Mouse (Mus musculus) ES-Bruce4 (cell line): ENCODE measurements around the gene Klf16. TPM values are rescaled to one million over a fixed set of nuclear protein-coding genes. Genes with fewer than 3 reads are reported as not detected.
A peak's percentile ranks its signal among the peaks of the same experiment; 100 is the strongest.

Experiments
- H3K27ac ChIP-seq: 2 replicates; pipeline ENCODE4 v1.5.1; 2012; ENCODE audit warnings: low read length, inconsistent platforms; ENCODE audit not compliant: insufficient read depth
- H3K27me3 ChIP-seq: 2 replicates; pipeline ENCODE4 v1.6.1; 2012; ENCODE audit warnings: mild to moderate bottlenecking, low read length, inconsistent platforms; ENCODE audit not compliant: control insufficient read depth, poor library complexity, insufficient read depth, severe bottlenecking
- H3K36me3 ChIP-seq: 2 replicates; pipeline ENCODE4 v1.6.1; 2012; ENCODE audit warnings: inconsistent platforms, mild to moderate bottlenecking, low read length, moderate library complexity; ENCODE audit not compliant: control insufficient read depth, poor library complexity, insufficient read depth, severe bottlenecking
- H3K4me1 ChIP-seq: one replicate; pipeline ENCODE4 v1.8.1; 2011; ENCODE audit warnings: low read length; ENCODE audit not compliant: control insufficient read depth, insufficient read depth
- H3K4me3 ChIP-seq: 2 replicates; pipeline ENCODE4 v1.5.1; 2011; ENCODE audit warnings: low read depth, mild to moderate bottlenecking, low read length
- H3K9ac ChIP-seq: 2 replicates; pipeline ENCODE4 v1.6.1; 2012; ENCODE audit warnings: low read depth, mild to moderate bottlenecking, inconsistent platforms; ENCODE audit not compliant: poor library complexity, severe bottlenecking
- H3K9me3 ChIP-seq: replicated peaks from 2 replicates; pipeline ENCODE4 v1.6.1; 2012; ENCODE audit warnings: mild to moderate bottlenecking, low read length, inconsistent platforms; ENCODE audit not compliant: control insufficient read depth, poor library complexity, insufficient read depth, severe bottlenecking
- CTCF ChIP-seq: IDR thresholded peaks from one replicate; pipeline ENCODE4 v1.8.1; 2011; ENCODE audit warnings: low read depth, low read length
- EP300 ChIP-seq: IDR thresholded peaks from 2 replicates; pipeline ENCODE4 v1.6.1; 2011; ENCODE audit warnings: low read depth, low read length; ENCODE audit not compliant: insufficient read depth
- POLR2A ChIP-seq: IDR thresholded peaks from one replicate; pipeline ENCODE4 v1.8.1; 2011; ENCODE audit warnings: low read length; ENCODE audit not compliant: insufficient read depth
- polyA plus RNA-seq: library from polyadenylated mRNA; stranded (reverse); fragments of >200 nt; gene quantifications from 2 replicates; pipeline ENCODE4 v1.2.4, GENCODE M21; 2011; ENCODE audit warnings: low read depth; ENCODE audit not compliant: missing spikeins, insufficient read depth, insufficient read length

Gene Klf16
- polyA plus RNA-seq, 1 experiment, result 24.9 TPM

GRCm38 (mm10) chr10:80586407-80587304 is 9.5 kb upstream of the Klf16 start:
- H3K9ac ChIP-seq, result peak overlapping the region; percentile 30; the same call in 1 of the 2 replicates

GRCm38 (mm10) chr10:80585581-80585980 is 8.5 kb upstream of the Klf16 start:
- H3K27ac ChIP-seq, result no peak overlapping the region
- TF ChIP-seq EP300 (no peak), CTCF (no peak), POLR2A (no peak)
- no peaks in the 10 kb centered on the region for H3K27me3 ChIP-seq
- H3K9me3 ChIP-seq, result no peaks in the 10 kb centered on the region
- no peak overlapping the region for H3K9ac ChIP-seq
- H3K36me3 ChIP-seq, result no peaks in the 10 kb centered on the region
- no peak overlapping the region for H3K4me3 ChIP-seq
- peaks cover 6% of the 10 kb centered on the region for H3K4me1 ChIP-seq

More at GRCm38 (mm10) chr10:80586407-80587304, 9.5 kb upstream of the Klf16 start:
- H3K27me3 ChIP-seq, result no peaks in the 10 kb centered on the region
- H3K36me3 ChIP-seq, result no peaks in the 10 kb centered on the region
- 0 out of 2 replicates have a peak overlapping the region, but pooled peaks have one; percentile 6 for H3K4me3 ChIP-seq
- H3K9me3 ChIP-seq, result no peaks in the 10 kb centered on the region
- H3K4me1 ChIP-seq, result peaks cover 6% of the 10 kb centered on the region
- H3K27ac ChIP-seq, result no peak overlapping the region
- TF ChIP-seq CTCF (no peak), POLR2A (no peak), EP300 (no peak)

GRCm38 (mm10) chr10:80584642-80585552 is 7.8 kb upstream of the Klf16 start:
- Histone ChIP-seq H3K4me1 (peaks cover 6% of the 10 kb centered on the region), H3K27ac (no peak overlapping the region), H3K9ac (no peak overlapping the region), H3K27me3 (no peaks in the 10 kb centered on the region), H3K4me3 (0 out of 2 replicates have a peak overlapping the region, but pooled peaks have one; percentile 8), H3K36me3 (no peaks in the 10 kb centered on the region), H3K9me3 (no peaks in the 10 kb centered on the region)
- TF ChIP-seq POLR2A (no peak), CTCF (no peak), EP300 (no peak)

- Histone ChIP-seq H3K27me3 (no peaks in the 10 kb centered on the region), H3K9ac (no peak overlapping the region), H3K4me3 (peak overlapping the region; percentile 16; the same call in 1 of the 2 replicates), H3K36me3 (no peaks in the 10 kb centered on the region), H3K27ac (no peak overlapping the region), H3K9me3 (no peaks in the 10 kb centered on the region), H3K4me1 (peaks cover 3% of the 10 kb centered on the region)
- TF ChIP-seq EP300, result no peak
- TF ChIP-seq POLR2A, result no peak
- no peak for TF ChIP-seq CTCF
Observed at GRCm38 (mm10) chr10:80584045-80584488, 6.9 kb upstream of the Klf16 start.

- H3K27ac ChIP-seq, result no peak overlapping the region
- H3K36me3 ChIP-seq, result no peaks in the 10 kb centered on the region
- no peak overlapping the region for H3K4me3 ChIP-seq
- H3K9ac ChIP-seq, result no peak overlapping the region
- no peak for TF ChIP-seq EP300
- no peak for TF ChIP-seq CTCF
- no peak for TF ChIP-seq POLR2A
- no peaks in the 10 kb centered on the region for H3K27me3 ChIP-seq
- no peaks in the 10 kb centered on the region for H3K4me1 ChIP-seq
- H3K9me3 ChIP-seq, result no peaks in the 10 kb centered on the region
Observed at GRCm38 (mm10) chr10:80583047-80583446, 5.9 kb upstream of the Klf16 start.

GRCm38 (mm10) chr10:80578911-80579310 is 1.8 kb upstream of the Klf16 start:
- Histone ChIP-seq H3K27me3 (no peaks in the 10 kb centered on the region), H3K36me3 (no peaks in the 10 kb centered on the region), H3K27ac (peak overlapping the region; percentile 71), H3K4me3 (peak overlapping the region; percentile 61), H3K9me3 (no peaks in the 10 kb centered on the region), H3K4me1 (peaks cover 5% of the 10 kb centered on the region), H3K9ac (peak overlapping the region; percentile 94)
- TF ChIP-seq POLR2A (no peak), CTCF (peak; percentile 55)
